ENCODE assay signal across 20 mouse cellular contexts in genomic region chr12:3579958-3580530, GRCm38 (mm10). TPM values are rescaled to one million over a fixed set of nuclear protein-coding genes. Genes with fewer than 3 reads are reported as not detected.
DNase-seq lines count a peak whose midpoint lies in the region; ATAC-seq and TF ChIP-seq lines count a peak whose summit lies in the region.
"Had no signal": no experiment of that assay in that cellular context is flagged by ENCODE, and none has a peak within 500 bp of the region (broad histone marks: within the 10 kb centered on the region; RNA-seq: fewer than 3 reads in every experiment).

No protein-coding gene starts in this region.

- no peaks in the 10 kb centered on the region for H3K36me3 ChIP-seq in forebrain, embryonic 14.5 days (ENCODE audit: control insufficient read depth, insufficient read depth, low read length)
- no peaks in the 10 kb centered on the region for H3K36me3 ChIP-seq in forebrain, embryonic 12.5 days (replicated peaks)
- H3K36me3 ChIP-seq in MEL (ENCODE audit: control insufficient read depth in 1 of 2, insufficient read depth in 2 of 2, low read length in 2 of 2) = peaks cover 0 to 8% of the 10 kb centered on the region in 2 experiments; a peak in 2 of 4 replicates
- no peaks in the 10 kb centered on the region for H3K36me3 ChIP-seq in kidney, adult 2 months (ENCODE audit: control insufficient read depth, insufficient read depth, low read length)
- H3K36me3 ChIP-seq: forebrain, embryonic 15.5 days; heart, embryonic 12.5 days had no signal

- 0 out of 2 replicates have a peak, but pooled peaks cover 4% of the 10 kb centered on the region for H3K79me2 ChIP-seq in MEL (ENCODE audit: control insufficient read depth, insufficient read depth, low read length, poor library complexity)

- no peaks in the 10 kb centered on the region for H3K27me3 ChIP-seq in forebrain, embryonic 14.5 days (replicated peaks; ENCODE audit: control insufficient read depth, insufficient read depth, low read length)
- no peaks in the 10 kb centered on the region for H3K27me3 ChIP-seq in forebrain, embryonic 12.5 days
- H3K27me3 ChIP-seq in MEL (ENCODE audit: control insufficient read depth in 1 of 2, insufficient read depth in 2 of 2, low read length in 2 of 2) = no peaks in the 10 kb centered on the region
- no peaks in the 10 kb centered on the region for H3K27me3 ChIP-seq in kidney, adult 2 months (replicated peaks; ENCODE audit: control insufficient read depth, insufficient read depth, low read length)
- H3K27me3 ChIP-seq: CH12.LX; forebrain, embryonic 15.5 days; heart, embryonic 12.5 days had no signal

- H3K9ac ChIP-seq in forebrain, embryonic 14.5 days (ENCODE audit: low read length) = no peak overlapping the region
- H3K9ac ChIP-seq in forebrain, embryonic 12.5 days = no peak overlapping the region
- H3K9ac ChIP-seq in MEL (ENCODE audit: control insufficient read depth, low read depth, low read length, poor library complexity, severe bottlenecking) = no peak overlapping the region
- H3K9ac ChIP-seq: forebrain, embryonic 15.5 days; heart, embryonic 12.5 days; hindbrain, embryonic 14.5 days had no signal

- no peaks in the 10 kb centered on the region for H3K9me3 ChIP-seq in forebrain, embryonic 14.5 days (replicated peaks; ENCODE audit: control insufficient read depth, low read length)
- H3K9me3 ChIP-seq in forebrain, embryonic 12.5 days = no peaks in the 10 kb centered on the region
- H3K9me3 ChIP-seq in MEL (replicated peaks; ENCODE audit: insufficient read depth, low read length) = no peaks in the 10 kb centered on the region
- H3K9me3 ChIP-seq: embryonic facial prominence, embryonic 10.5 days; forebrain, embryonic 15.5 days; heart, embryonic 12.5 days; hindbrain, embryonic 10.5 days had no signal

- DNase-seq in forebrain, embryonic 14.5 days (ENCODE audit: low spot score) = peak; percentile 23
- peak; percentile 54 for DNase-seq in A20 (ENCODE audit: low read depth, low spot score)
- DNase-seq in MEL (ENCODE audit: low read depth, low spot score) = peak; percentile 49
- no peak for DNase-seq in cerebellum, postnatal 4 days (ENCODE audit: low spot score in 2 of 2)
- no peak for DNase-seq in kidney, adult 2 months
- DNase-seq in frontal cortex, postnatal 14 days (ENCODE audit: low spot score in 2 of 2) = no peak
- DNase-seq: adrenal gland, postnatal 10 days; cerebellum, adult 18-20 months; cerebellum, adult 9-11 months; cerebellum, postnatal 36 days; gastrocnemius, postnatal 10 days had no signal

- TF ChIP-seq POLR2A in MEL (IDR thresholded peaks at IDR 0.05; ENCODE audit: control insufficient read depth in 1 of 2, insufficient read depth in 1 of 2, low read depth in 1 of 2, low read length in 2 of 2, poor library complexity in 1 of 2) = no peak
- no peak for TF ChIP-seq POLR2A in kidney, adult 2 months (IDR thresholded peaks at IDR 0.05; ENCODE audit: low read depth, low read length)

- TF ChIP-seq EP300 in MEL (IDR thresholded peaks at IDR 0.05; ENCODE audit: low read depth in 1 of 2, low read length in 2 of 2) = no peak

- H3K4me1 ChIP-seq in forebrain, embryonic 14.5 days (ENCODE audit: control insufficient read depth, insufficient read depth, low read length) = no peaks in the 10 kb centered on the region
- no peaks in the 10 kb centered on the region for H3K4me1 ChIP-seq in forebrain, embryonic 12.5 days
- peaks cover 7 to 8% of the 10 kb centered on the region in 2 experiments for H3K4me1 ChIP-seq in MEL (ENCODE audit: control insufficient read depth in 1 of 2, insufficient read depth in 2 of 2, low read length in 2 of 2)
- H3K4me1 ChIP-seq in kidney, adult 2 months (ENCODE audit: control insufficient read depth, insufficient read depth, low read length) = peaks cover 8% of the 10 kb centered on the region

- 92% methylated on average over 2 of the region's 2 CpGs for WGBS in forebrain, embryonic 14.5 days
- 93% methylated on average over 2 of the region's 2 CpGs for whole genome bisulfite sequencing in forebrain, embryonic 12.5 days
- 64% methylated on average over 2 of the region's 2 CpGs for WGBS in kidney, adult 2 months

- TF ChIP-seq CTCF in MEL (IDR thresholded peaks at IDR 0.05 in 2 of 3, conservative IDR thresholded peaks at IDR 0.05 in 1 of 3; ENCODE audit: control insufficient read depth in 1 of 3, insufficient read depth in 1 of 3, low read depth in 2 of 3, low read length in 3 of 3, poor library complexity in 1 of 3, severe bottlenecking in 1 of 3) = no peak
- TF ChIP-seq CTCF in kidney, adult 2 months (conservative IDR thresholded peaks at IDR 0.05; ENCODE audit: insufficient read depth, insufficient read length, low read depth, low read length) = no peak

- H3K4me2 ChIP-seq in forebrain, embryonic 14.5 days (ENCODE audit: low read length) = no peak overlapping the region
- H3K4me2 ChIP-seq in forebrain, embryonic 12.5 days = no peak overlapping the region
- H3K4me2 ChIP-seq: forebrain, embryonic 15.5 days; heart, embryonic 12.5 days; hindbrain, embryonic 14.5 days had no signal

- no peak overlapping the region for H3K4me3 ChIP-seq in forebrain, embryonic 14.5 days (ENCODE audit: low read depth, low read length)
- no peak overlapping the region for H3K4me3 ChIP-seq in forebrain, embryonic 12.5 days (replicated peaks)
- no peak overlapping the region for H3K4me3 ChIP-seq in MEL (ENCODE audit: control insufficient read depth in 1 of 2, insufficient read depth in 1 of 2, low read depth in 2 of 2, low read length in 2 of 2)
- H3K4me3 ChIP-seq in kidney, adult 2 months (ENCODE audit: insufficient read depth, low read depth, low read length) = no peak overlapping the region
- H3K4me3 ChIP-seq: embryonic facial prominence, embryonic 10.5 days; forebrain, embryonic 15.5 days; heart, embryonic 12.5 days; hindbrain, embryonic 10.5 days had no signal

- no peak for TF ChIP-seq RAD21 in MEL (IDR thresholded peaks at IDR 0.05; ENCODE audit: low read depth, low read length)

- no peak overlapping the region for H3K27ac ChIP-seq in forebrain, embryonic 14.5 days (ENCODE audit: low read depth, low read length)
- H3K27ac ChIP-seq in forebrain, embryonic 12.5 days = no peak overlapping the region
- H3K27ac ChIP-seq in MEL (ENCODE audit: control insufficient read depth, low read depth, low read length) = no peak overlapping the region
- no peak overlapping the region for H3K27ac ChIP-seq in kidney, adult 2 months (ENCODE audit: insufficient read depth, low read depth, low read length)
- H3K27ac ChIP-seq: embryonic facial prominence, embryonic 10.5 days; forebrain, embryonic 15.5 days; hindbrain, embryonic 10.5 days; hindbrain, embryonic 14.5 days had no signal

- ATAC-seq in forebrain, embryonic 14.5 days = no peak
- no peak for ATAC-seq in forebrain, embryonic 12.5 days (ENCODE audit: low FRiP score)
- ATAC-seq in inflammation-experienced regulatory T-cells, adult 6 months = peak; percentile 70
- ATAC-seq: forebrain, embryonic 15.5 days; intestine, postnatal 0 days had no signal

TF ChIP-seq in MEL, 35 proteins besides CTCF, POLR2A, EP300 and RAD21:
- TF ChIP-seq MEF2A (IDR thresholded peaks at IDR 0.05; ENCODE audit: extremely low read depth, insufficient replicate concordance, low read depth, low read length, poor library complexity, severe bottlenecking) (no peak), HCFC1 (IDR thresholded peaks at IDR 0.05; ENCODE audit: low read depth, low read length) (no peak), POLR2AphosphoS5 (IDR thresholded peaks at IDR 0.05; ENCODE audit: borderline replicate concordance, low read depth, low read length) (no peak), TAL1 (IDR thresholded peaks at IDR 0.05; ENCODE audit: low read length) (no peak), GABPA (IDR thresholded peaks at IDR 0.05; ENCODE audit: low read depth, low read length) (no peak), BHLHE40 (IDR thresholded peaks at IDR 0.05; ENCODE audit: borderline replicate concordance, low read depth, low read length) (no peak), ZKSCAN1 (IDR thresholded peaks at IDR 0.05; ENCODE audit: low read depth, low read length) (no peak)
TF ChIP-seq in MEL: peak in this region for 0.

RNA-seq across cellular contexts. Expression of gene Dtnb, which starts 7.9 kb away (rescaled TPM):
- polyA plus RNA-seq in forebrain, embryonic 14.5 days (2014; fragmentation: Nextera tagmentation; extraction: Ambion mirVana) = 27.3 and 34.8 TPM in 2 replicates
- 30.2 and 41.6 TPM in 2 replicates for polyA plus RNA-seq in forebrain, embryonic 12.5 days (2016; fragmentation: Nextera tagmentation; extraction: Ambion mirVana)
- total RNA-seq in MEL (2012; rRNA removed) = 18.6 and 20.6 TPM in 2 replicates
- polyA plus RNA-seq in MEL (2012; ENCODE audit: insufficient read depth in 1 of 2, insufficient read length in 2 of 2, low read depth in 1 of 2, low replicate concordance in 2 of 2, missing spikeins in 1 of 2) = 10 to 100 TPM in 1 of 2 experiments, not detected in 1; 24.9 TPM
- polyA plus RNA-seq in inflammation-experienced regulatory T-cells, adult 6 months (2017; shearing (Covaris generic)) = 10 to 100 TPM; 16.7 to 34.2 (median 33.7) TPM
- polyA plus RNA-seq in kidney, adult 2 months (2012; rRNA removed) = 60.5 and 68.0 TPM in 2 replicates

Comparison
In these comparisons a context has a peak if more than half of its experiments do, and no peak if none do; other contexts are left out.
1. DNase-seq: peak in forebrain, embryonic 14.5 days (single experiment), A20 (single experiment) and MEL (single experiment); none in cerebellum, postnatal 4 days (0 of 2), kidney, adult 2 months (single experiment) and frontal cortex, postnatal 14 days (0 of 2).